Mouse (Mus musculus) cerebellum, adult 9-11 months (tissue): ENCODE results near the gene Pdzrn3.

Experiments
- DNase-seq: peaks from one replicate; pipeline ENCODE4 v3.0.0; 2022

Pdzrn3 gene

DNA sequence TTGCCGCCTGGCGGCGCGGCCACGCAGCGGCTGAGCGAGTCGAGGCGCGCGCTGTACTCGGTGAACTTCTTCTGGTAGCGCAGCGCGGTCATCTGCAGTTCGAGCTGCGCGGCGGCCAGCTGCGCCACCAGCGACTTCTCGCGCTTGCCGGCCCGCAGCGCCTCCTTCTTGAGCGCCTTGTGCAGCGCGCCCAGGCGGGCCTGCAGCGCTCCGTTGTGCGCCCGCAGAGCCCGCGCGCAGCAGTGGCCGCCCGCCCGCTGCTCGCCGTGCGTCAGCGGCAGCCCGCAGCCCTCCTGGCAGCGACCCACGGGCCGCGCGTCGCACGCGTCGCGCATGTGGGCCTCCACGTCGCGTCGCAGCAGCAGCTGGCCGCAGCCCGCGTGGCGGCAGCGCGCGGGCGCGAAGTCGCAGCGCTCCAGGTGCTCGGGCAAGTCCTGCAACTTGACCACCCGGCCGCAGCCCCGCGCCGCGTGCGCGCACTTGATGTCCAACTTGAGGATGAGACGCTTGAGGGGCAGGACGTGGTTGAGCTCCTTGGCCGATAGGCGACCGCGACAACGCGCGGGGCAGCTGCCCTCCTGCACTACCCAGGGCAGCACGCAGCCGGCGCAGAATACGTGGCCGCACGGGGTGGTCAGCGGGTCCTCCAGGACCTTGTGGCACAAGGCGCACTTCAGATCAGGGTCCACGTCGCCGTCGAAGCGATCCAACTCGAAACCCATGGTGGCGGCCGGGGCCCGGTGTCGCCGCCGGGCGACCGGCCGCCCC is at the start of gene Pdzrn3:
Gene Pdzrn3 (minus strand): TSS at position 731 of the 768 bp plus-strand sequence.
- no peak for DNase-seq

DNA sequence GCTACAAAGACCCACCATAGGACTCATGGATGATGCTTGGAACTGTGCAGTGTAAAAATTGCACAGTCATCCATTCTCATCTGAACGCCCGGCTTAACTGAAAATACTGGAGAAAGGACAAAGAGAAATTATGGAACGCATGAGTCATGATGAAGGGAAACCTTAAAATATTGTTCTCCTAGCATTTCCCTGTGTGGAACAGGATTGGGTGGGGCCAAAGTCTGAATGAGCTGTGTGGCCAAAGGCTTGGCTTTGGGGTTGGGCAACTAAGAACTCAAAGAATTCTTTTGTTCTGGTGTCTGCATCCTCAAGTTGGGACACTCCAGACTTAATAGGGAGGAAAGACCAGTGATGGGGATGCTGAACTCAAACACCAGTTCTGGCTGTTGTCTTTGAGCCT is 49.6 kb upstream of the Pdzrn3 start:
- no peak for DNase-seq

DNA sequence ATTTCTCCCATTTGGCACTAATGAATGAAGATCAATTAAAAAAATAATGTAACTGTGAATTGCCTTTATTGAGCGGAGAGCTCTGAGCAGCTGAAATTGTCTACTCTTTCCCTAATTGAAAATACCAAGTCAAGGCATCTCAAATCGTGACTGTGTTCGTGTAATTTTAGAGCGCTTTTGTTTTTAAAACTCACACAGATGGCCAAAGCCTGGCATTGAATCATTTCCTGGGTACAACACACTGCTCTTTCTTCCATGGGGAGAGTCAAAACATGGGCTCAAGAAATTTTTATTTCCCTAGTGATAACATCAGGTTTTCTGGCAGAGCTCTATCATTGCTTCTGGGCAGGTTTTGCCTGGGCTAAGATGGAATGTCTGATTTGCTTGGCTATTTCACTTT is 48.6 kb upstream of the Pdzrn3 start:
- no peak for DNase-seq

DNA sequence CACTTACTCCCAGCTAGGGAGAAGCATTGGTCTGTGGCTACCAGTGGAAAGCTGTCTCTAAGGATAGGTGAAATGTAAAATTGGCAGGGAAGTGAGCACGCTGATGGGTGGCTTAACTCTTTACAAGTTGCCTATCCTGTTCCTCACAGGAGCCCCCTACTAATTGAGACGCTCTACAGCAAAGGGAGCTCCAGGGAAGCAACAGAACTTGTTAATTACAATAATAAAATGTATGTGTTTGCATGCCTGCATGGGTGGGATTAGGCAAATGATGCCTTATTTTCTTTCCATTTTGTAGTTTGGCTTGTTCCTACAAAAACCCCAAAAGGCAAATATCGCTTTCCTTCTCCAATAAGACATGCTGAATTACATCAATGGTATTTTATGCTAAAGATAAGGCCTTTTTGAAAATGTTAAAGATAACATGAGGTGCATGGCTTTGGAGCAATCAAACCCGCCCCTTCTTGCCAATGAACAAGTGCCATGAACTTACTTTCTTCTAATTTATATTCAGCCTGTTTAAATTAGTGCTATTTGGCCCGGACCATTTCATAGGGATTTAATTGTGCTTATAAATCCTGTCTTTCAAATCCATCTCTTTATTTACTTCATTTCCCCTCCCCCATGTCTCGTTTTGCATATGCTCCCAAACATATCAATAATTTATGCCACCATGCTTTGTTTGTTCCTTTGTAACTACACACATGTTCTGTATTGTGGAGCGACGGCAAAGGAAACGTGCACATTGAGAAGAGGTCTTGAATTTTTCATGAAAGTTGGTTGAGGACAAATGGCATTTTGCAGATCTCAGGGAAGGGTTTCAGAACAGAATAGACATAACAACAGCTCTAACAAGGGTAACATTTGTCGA is 44.6 kb upstream of the Pdzrn3 start:
- DNase-seq, result no peak

DNA sequence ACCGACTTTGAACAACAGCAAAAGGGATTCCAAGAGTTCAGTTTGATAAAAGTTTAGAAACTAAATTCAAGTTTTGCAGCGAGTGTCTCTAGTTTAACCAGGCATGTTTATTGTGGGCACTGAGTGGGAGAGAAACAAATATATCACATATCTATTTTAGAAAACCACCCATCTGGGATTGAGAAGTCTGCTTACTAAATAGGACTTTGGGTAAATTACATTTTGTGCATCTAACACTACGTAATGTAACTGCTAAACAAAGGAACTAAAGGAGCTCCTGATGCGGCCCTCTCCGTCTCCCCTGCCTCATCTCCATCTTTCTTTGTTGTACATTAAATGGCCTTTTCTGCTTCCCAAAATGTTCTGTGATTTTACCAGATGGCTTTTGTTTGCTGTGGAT is 40.5 kb upstream of the Pdzrn3 start:
- DNase-seq, result no peak

DNA sequence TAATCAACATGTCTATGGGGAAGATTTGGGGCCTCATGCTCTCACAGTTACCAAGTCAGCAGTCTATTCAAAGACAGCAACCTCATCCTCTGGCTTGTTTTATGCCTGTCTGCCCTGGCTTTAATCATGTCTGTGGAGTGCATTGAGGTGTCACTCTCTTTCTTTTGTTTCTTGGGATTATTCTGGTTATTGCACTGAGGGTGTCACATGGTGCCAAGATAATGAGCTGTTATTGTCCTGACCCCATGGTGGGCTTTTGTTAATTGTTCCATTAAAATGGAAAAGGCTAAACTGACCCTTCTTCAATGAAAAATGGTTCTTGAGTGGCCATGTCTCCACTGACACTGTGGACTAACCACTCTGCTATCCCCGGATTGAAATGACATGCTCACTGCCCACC is 34.0 kb upstream of the Pdzrn3 start:
- DNase-seq, result no peak

DNA sequence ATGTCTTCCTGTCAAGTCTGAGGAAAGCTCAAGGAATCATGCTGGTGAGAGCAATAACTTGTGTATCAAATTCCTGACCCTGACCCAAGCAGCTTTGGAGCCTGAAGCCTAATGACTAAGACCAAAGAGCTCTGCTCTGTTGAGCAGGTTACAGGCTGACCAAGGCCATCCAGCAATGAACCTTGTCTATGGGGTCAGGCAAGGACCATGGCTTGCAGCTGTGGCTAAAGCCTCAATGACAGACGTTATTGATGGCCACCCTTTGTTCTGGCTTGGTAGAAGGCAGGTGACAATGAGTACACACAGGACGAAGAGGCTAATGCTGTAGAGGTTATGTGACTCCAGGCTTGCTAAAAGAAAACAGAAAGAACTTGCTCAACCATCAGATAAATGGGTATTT is 33.4 kb upstream of the Pdzrn3 start:
- no peak for DNase-seq

DNA sequence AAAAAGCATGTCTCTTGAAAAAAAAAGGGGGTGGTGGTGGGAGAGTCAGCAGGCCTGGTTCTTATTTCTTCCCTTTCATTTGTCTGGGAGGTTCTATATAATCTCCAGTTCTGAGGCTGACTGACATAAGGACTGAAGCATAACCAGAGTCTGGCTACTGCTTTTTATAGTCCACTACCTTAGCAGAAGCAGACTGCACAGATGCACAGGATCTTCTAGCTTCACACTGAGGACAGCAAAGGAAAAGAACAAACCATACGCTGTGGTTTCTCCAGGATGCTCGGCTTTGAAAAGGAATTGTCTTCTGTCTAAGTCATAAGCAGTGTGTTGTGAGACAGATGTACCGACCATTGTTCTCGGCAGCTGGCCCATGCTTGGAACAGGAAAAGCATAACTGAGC is 19.0 kb upstream of the Pdzrn3 start:
- no peak for DNase-seq

DNA sequence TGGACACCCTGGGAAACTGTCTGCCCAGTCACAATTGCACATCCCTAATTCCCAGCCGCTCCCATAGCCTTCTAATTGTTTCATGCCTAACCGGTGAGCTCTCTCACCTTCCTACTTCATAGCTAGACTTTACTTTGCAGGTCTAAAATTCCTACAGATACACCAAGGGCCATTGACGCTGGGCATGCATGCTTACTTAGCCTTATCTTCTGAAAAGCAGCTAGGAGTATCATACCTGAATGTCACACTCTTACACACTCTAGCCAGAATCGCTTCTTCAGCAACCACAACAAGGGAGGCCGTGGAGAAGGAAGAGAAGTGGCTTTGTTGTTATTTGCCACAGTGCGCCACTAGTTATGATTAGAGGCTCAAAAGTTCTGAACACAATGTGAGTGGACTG is 18.2 kb upstream of the Pdzrn3 start:
- no peak for DNase-seq

DNA sequence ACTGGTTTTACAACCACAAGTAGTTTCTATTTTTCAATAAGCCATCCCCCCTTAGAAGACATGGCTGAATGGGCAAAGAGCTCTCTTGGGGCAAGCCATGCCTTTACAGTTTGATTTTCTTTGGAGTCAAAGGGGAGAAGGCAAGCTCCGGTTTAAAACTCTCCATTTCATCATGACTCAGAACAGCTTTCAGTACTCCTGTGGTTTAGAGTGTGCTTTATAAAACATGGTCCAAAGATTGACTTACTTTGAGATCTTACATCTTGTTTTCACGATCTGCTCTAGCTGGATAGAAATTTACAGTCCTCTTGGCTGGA is 15.1 kb upstream of the Pdzrn3 start:
- DNase-seq, result no peak

DNA sequence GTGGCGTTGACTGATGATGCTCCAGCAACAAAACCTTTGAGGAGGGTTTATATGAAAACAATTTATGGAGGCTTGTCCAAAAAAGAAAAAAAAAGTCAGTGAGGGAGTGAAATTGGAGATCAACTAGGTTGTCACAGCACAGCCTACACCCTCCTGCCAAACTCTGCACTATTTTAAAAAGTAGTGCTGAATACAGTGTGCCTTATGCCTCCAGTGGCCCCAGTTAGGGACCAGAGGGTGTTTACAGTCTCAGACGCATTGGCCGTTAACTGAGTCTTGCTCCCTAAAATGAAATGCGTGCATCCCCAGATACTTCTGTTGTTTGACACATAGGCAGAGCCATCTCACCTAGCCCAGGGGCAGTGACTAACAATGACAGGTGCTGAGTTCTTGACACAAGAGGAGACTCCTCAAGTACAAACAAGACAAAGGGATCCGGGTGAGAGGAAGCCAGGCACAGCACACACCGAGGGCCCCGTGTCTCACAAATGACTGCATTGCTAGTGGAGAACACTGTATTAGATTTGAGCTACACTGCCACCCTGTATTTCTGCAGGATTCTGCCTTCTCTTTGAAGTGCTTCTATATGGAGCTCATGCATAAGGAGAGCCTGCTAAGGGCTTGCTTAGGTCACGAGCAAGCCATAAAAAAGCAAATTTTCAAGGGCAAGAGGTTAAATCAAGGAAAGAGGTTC is 14.6 kb upstream of the Pdzrn3 start:
- DNase-seq, result no peak

DNA sequence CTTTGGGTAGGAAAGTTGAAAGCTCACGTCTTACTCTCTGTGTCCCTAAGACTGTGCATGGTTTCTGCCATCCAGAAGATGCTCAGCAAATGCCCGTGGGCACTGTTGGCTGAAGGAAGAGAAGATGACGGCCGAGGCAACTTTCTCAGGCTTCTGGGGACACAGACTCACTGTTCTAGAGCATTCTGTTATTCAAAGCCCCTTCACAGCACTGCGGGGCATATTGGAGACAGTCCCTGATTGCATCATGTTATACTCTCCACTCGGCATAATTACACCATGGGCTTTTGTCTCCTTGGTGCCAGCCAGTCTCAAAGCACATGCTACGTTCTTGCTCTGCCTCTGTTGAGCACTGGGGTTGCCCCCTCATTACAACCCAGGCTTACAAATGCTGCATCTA is 7.8 kb upstream of the Pdzrn3 start:
- no peak for DNase-seq

DNA sequence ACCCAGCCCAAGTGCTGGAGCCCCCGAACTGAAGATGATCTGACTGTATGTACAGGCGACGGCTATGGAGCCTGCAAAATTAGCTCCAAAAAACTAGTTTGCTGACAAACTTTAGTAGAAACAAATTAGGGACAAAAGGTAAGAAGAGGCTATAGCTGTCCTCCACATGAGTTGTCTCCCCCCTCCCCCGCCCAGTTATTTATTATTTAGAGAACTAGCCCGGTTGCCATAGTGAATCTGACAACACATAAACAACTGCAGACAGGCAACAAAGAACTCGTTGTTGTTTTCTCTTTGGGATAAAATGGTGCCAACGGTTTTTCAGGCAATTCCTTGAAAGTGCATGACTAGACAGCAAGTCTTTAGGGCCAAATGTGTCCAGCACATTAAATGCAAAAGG is 7.3 kb upstream of the Pdzrn3 start:
- no peak for DNase-seq

DNA sequence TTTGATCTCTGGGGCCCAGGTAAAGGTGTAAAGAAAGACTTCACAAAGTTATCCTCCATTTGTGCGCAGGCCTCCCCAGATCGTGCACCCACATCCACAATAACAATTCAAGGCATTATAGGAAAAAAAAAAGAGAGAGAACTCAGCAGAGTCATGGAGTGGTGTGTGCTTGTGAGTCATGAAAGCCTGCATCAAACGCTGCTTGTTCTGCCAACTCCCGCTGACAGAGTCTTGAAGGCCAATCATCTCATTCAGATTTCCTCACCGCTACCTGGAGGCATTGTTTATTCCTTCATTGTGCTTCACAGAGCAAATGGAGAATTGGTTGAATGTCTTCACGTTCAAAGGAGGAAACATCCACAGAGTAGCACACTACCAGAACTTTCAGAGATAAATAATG is 6.8 kb upstream of the Pdzrn3 start:
- no peak for DNase-seq

DNA sequence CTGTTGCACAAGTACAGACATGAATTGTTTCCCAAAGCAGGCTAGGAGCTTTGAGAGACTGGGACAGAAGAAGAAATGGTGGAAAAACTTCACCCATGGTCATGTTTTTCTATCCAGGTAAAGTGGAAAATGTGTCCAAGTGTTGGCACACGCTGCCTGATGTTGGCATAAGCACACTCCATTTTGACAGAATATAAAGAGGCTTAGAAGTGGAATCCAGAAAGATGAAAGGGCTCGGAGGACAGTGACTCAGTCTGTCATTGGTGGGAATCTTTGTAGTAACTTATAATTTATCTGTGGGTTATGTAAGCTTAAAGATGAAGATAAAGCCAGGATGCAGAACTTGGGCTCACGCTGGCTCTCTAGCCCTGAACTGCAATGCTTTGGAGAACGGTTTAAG is 5.2 kb upstream of the Pdzrn3 start:
- no peak for DNase-seq

DNA sequence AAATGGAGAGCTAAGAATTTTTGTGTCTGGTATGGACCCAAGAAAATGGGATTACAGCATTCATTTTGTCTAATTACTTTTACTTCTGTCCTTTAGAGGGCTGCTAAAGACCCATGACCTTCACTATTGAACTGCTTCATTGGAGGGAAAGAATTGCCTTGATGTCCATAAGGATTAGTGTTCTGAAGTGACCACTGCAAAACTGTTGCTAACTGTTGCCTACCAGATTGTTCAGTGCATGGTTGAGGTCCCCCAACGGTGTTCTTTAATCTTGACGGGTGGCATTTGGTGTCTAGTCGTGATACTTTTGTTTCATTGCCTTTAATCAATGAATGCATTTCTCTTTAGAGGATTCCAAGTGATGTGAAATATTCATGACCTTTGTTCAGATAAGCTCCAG is 1.8 kb upstream of the Pdzrn3 start:
- no peak for DNase-seq

DNA sequence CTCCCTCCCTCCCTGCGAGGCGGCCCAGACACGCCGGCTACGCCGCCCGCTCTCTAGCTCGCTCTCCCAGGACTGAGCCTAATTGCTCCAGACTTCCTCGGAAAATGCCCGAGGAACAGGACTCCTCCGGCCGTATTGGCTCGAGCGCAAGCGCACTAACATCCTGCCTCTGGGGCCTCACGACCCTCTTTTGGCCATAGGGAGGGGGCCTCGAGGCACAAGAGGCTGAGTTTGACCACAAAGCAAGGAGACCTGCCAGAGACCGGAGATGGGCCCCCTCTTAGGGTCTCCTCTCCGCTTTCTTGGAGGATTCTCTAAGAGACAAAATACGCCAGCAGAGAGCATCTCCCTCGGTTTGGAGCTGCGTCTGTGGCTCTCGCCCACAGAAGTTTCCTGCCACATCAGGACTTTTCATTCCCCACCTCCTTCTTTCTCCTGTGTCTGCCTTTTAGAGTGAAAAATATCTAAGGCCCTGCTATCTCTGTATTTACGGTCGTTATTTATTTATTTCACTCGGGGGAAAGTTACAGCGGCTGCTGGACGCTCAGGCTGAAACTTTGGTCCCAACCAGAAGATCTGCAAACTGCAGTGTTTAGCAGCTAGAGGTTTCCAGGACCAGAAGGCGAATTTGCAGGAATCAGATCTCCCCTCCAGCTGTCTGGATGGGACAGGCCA is 375 bp upstream of the Pdzrn3 start:
- DNase-seq, result no peak

DNA sequence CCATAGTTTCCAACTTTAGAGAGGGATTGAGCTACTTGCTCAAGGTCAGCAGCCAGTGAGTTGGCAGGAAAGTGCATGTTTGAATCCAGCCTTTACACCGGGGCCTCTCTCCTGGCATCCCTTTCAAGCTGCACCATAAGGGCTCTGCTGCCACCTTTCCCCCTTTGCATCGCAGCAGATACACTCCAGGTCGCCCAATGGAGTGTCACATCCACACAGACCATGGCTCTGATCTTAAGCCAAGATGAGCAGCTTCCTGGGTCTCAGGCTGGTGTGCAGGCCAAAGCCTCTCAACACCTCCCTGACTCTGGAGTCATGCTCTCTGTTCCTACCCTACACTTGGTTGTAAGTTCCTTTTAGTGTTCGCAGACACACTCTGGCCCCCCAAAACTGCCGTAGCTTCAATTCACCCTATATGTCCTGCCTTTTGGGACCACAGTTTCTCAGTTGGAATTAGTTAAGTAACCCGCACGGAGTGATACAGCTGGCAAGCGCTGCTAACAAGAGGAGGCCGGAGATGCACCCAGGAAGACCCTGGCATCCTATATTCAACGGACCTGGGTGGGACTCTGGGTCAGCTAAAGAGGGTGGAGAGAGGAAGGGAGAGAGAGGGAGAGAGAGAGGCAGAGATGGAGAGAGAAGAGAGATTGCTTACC is 1.1 kb downstream of the Pdzrn3 start:
- DNase-seq, result no peak

DNA sequence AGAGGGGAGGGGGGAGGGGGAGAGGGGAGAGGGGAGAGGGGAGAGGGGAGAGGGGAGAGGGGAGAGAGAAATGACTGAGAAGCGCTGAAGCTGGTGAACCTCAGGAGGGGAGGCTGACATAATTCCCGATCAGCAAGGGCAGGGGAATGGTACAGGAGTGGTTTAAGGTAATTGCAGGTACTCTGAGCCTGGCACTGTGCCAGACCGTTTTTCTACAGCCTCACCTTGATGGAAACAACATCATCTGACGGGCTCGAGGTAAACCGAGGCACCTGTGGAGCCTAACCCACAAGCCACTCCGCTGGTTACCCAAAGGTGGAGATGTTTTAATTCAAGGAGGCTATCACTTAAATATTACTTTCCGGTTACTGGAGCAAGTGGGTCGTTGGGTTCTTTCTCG is 1.6 kb downstream of the Pdzrn3 start:
- DNase-seq, result no peak

DNA sequence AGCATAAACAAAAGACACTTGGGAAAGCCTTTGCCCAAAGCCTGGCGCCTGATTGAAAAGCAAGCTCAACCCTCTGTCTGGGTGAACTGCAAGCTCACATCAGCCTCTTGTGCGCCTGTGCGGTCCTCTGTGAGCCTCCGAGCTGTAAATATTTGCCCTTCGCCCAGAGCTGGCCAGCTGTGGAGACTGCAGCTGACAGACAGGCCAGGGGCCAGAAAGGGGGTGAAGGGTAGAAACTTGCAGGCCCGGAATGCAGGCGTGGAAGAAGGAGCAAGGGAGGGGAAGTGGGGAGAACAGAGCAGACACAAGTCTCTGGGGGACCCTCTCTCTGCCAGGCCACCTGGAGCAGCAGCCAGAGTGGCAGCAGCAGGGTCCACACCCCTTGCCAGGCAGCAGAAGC is 3.0 kb downstream of the Pdzrn3 start:
- no peak for DNase-seq

DNA sequence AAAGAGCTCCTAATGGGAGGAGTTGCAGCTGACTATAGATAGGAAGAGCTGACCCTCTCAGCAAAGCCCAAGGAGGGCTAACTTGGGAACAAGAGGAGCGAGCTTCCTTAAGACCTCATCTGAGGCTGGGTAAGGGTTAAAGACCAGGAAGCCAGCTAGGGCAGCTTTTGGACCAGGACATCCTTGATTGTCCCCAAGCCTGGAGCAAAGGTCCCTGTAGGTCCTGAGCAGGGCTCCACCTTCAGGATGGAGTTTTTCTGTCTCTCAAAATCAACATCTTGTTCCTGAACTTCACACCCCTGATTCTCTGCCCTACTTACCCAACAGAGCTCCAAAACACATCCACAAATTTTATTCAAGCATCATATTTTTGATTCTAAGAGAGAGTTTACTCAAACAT is 3.5 kb downstream of the Pdzrn3 start:
- no peak for DNase-seq

DNA sequence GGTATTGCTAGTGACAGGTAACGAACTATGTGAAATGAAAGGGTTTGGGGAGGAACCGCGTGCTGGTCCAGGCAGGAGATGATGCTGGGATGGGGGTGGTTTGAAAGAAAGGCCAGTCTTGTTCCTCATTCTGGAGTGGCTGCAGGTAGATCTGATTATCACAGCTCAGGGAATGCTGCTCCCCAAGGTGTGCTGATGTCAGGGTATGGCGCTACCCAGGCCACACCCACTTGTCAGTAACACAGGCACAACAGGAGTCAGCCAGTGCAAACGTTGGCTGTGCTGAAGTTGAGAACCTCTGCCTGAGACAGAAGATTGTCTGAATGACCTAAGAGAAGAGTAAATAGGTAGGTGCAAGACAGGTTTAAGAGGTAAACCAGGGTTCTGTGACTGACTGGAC is 4.7 kb downstream of the Pdzrn3 start:
- no peak for DNase-seq
